Mouse (Mus musculus) forebrain, embryonic 15.5 days (tissue): Measurements from ENCODE around the gene Pklr. TPM values are rescaled to one million over a fixed set of nuclear protein-coding genes. Genes with fewer than 3 reads are reported as not detected.

Experiments used
- ATAC-seq: fragments of 200-750 bp; cut with Nextera tagmentation; replicated peaks from 2 replicates; pipeline ENCODE4 v1.8.0; 2017; ENCODE audit warnings: mild to moderate bottlenecking, moderate TSS enrichment, moderate library complexity
- H3K27ac ChIP-seq: fragments of 300-500 bp; sonication (generic); replicated peaks from 2 replicates; pipeline ENCODE4 v1.5.1; 2015; ENCODE audit warnings: mild to moderate bottlenecking, inconsistent platforms
- H3K27me3 ChIP-seq: fragments of 300-500 bp; sonication (generic); 2 replicates; pipeline ENCODE4 v1.6.1; 2015; ENCODE audit warnings: inconsistent platforms
- H3K36me3 ChIP-seq: fragments of 300-500 bp; sonication (generic); 2 replicates; pipeline ENCODE4 v1.6.1; 2015; ENCODE audit warnings: mild to moderate bottlenecking, inconsistent platforms
- H3K4me1 ChIP-seq: fragments of 300-500 bp; sonication (generic); 2 replicates; pipeline ENCODE4 v1.6.1; 2015; ENCODE audit warnings: inconsistent platforms
- H3K4me2 ChIP-seq: fragments of 300-500 bp; sonication (generic); replicated peaks from 2 replicates; pipeline ENCODE4 v1.6.1; 2015; ENCODE audit warnings: mild to moderate bottlenecking, inconsistent platforms
- H3K4me3 ChIP-seq: fragments of 300-500 bp; sonication (generic); 2 replicates; pipeline ENCODE4 v1.5.1; 2015; ENCODE audit warnings: mild to moderate bottlenecking, inconsistent platforms
- H3K9ac ChIP-seq: fragments of 300-500 bp; sonication (generic); replicated peaks from 2 replicates; pipeline ENCODE4 v1.6.1; 2015; ENCODE audit warnings: mild to moderate bottlenecking, inconsistent platforms
- H3K9me3 ChIP-seq: fragments of 300-500 bp; sonication (generic); 2 replicates; pipeline ENCODE4 v1.6.1; 2016; ENCODE audit warnings: inconsistent platforms
- WGBS: fragments of 180-500 bp; shearing (Covaris S2); methylation state at CpG from one replicate; pipeline ENCODE4 v1.1.7; 2015; ENCODE audit warnings: mixed read lengths; 5-methylcytosine and 5-hydroxymethylcytosine counted together
- polyA plus RNA-seq: library from polyadenylated mRNA; unstranded; fragments of >200 nt; fragmentation: Nextera tagmentation; extraction: Ambion mirVana; gene quantifications from 2 replicates; pipeline ENCODE4 v1.2.1, GENCODE M21; 2015

The Pklr gene
- polyA plus RNA-seq, 1 experiment from 2014 or later: 0.10 TPM

GRCm38 (mm10) chr3:89129908-89130307 is 6.0 kb upstream of the Pklr start:
- no peak overlapping the region for H3K27ac ChIP-seq
- H3K9me3 ChIP-seq: no peaks in the 10 kb centered on the region
- no peak overlapping the region for H3K4me2 ChIP-seq
- H3K27me3 ChIP-seq: no peaks in the 10 kb centered on the region
- no peak for ATAC-seq
- H3K4me1 ChIP-seq: peaks cover 6% of the 10 kb centered on the region; the same call in 1 of the 2 replicates
- WGBS: 88% methylated on average over 3 of the region's 3 CpGs
- no peaks in the 10 kb centered on the region for H3K36me3 ChIP-seq
- H3K9ac ChIP-seq: no peak overlapping the region
- no peak overlapping the region for H3K4me3 ChIP-seq

DNA sequence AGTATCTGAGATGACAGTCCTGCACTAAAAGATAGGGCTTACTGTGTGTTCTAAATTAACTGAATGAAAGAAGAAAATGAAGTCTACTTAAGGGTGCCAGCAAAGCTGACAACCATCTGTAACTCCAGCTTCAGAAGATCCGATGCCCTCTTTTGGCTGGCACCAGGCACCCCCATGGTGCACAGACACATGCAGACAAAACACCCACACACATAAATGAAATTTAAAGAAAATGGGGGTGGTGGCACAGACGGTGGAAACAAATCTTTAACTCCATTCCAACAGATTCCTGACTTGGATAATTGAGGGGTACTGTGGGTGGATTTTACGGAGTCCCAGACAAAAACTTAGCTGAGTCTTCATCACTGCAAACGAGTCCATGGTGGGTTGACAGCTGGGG is 4.1 kb upstream of the Pklr start:
- Histone ChIP-seq H3K36me3 (no peaks in the 10 kb centered on the region), H3K9ac (no peak overlapping the region), H3K4me1 (peaks cover 6% of the 10 kb centered on the region; the same call in 1 of the 2 replicates), H3K9me3 (no peaks in the 10 kb centered on the region), H3K27ac (no peak overlapping the region), H3K4me3 (no peak overlapping the region), H3K4me2 (peak overlapping the region; percentile 55), H3K27me3 (no peaks in the 10 kb centered on the region)
- 24% methylated on average over 4 of the region's 4 CpGs for WGBS
- ATAC-seq: no peak; the same call in 1 of the 2 replicates

DNA sequence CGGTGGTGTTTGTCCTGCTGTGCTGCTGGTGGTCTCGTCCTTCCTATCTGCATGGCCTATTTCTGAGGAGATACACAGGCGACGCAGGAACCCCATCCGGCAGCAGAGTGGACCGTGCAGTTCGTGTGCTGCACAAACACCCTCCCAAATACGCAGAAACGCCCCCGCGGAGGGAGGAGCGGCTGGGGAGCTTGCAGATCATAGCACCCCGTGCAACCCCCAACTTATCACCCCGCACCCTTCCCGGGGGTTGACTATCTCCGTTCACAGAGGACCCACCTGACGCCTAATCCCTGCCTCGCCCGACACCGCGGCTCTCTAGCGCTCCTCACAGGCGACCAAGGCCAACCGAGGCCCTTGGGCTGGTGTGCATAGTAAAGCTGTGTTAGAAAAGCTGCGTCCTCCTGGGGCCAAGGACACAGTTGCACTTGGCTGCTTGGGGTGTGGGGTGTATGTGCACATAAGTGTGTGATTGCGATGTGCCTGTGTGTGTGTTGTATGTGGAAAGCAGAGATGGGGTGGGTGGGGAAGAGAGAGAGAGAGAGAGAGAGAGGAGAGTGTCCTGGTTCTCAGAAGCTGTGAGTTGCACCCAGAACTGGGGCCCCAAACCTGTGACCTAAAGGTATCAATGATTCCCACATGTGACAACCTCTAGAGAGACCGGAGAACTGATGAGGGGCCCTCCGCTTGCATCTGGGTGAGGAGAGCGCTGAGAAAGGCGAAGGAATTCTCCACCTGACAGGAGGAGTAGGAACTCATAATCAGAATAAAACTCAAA is 3.5 kb upstream of the Pklr start:
- Histone ChIP-seq H3K36me3 (no peaks in the 10 kb centered on the region), H3K4me3 (peak overlapping the region; percentile 32), H3K27me3 (no peaks in the 10 kb centered on the region), H3K27ac (no peak overlapping the region), H3K4me1 (peaks cover 6% of the 10 kb centered on the region; the same call in 1 of the 2 replicates), H3K9me3 (no peaks in the 10 kb centered on the region), H3K4me2 (peak overlapping the region; percentile 55), H3K9ac (peak overlapping the region; percentile 33)
- peak; percentile 60; the same call in 1 of the 2 replicates for ATAC-seq
- WGBS: 18% methylated on average over 29 of the region's 30 CpGs

GRCm38 (mm10) chr3:89133063-89133450 is 2.9 kb upstream of the Pklr start:
- Histone ChIP-seq H3K4me1 (peaks cover 6% of the 10 kb centered on the region; the same call in 1 of the 2 replicates), H3K27ac (no peak overlapping the region), H3K4me2 (no peak overlapping the region), H3K9ac (no peak overlapping the region), H3K27me3 (no peaks in the 10 kb centered on the region), H3K9me3 (no peaks in the 10 kb centered on the region), H3K36me3 (no peaks in the 10 kb centered on the region), H3K4me3 (no peak overlapping the region)
- ATAC-seq: no peak
- WGBS: 81% methylated on average over 7 of the region's 7 CpGs

GRCm38 (mm10) chr3:89133752-89134151 is 2.2 kb upstream of the Pklr start:
- H3K9ac ChIP-seq: no peak overlapping the region
- no peak overlapping the region for H3K27ac ChIP-seq
- no peaks in the 10 kb centered on the region for H3K9me3 ChIP-seq
- no peak overlapping the region for H3K4me3 ChIP-seq
- no peaks in the 10 kb centered on the region for H3K27me3 ChIP-seq
- no peak overlapping the region for H3K4me2 ChIP-seq
- peaks cover 6% of the 10 kb centered on the region; the same call in 1 of the 2 replicates for H3K4me1 ChIP-seq
- WGBS: 95% methylated on average over 1 of the region's 1 CpGs
- no peaks in the 10 kb centered on the region for H3K36me3 ChIP-seq
- no peak for ATAC-seq

GRCm38 (mm10) chr3:89136365-89136764 is 423 bp downstream of the Pklr start:
- Histone ChIP-seq H3K4me3 (no peak overlapping the region), H3K4me2 (no peak overlapping the region), H3K4me1 (peaks cover 6% of the 10 kb centered on the region; the same call in 1 of the 2 replicates), H3K9me3 (no peaks in the 10 kb centered on the region), H3K27ac (no peak overlapping the region), H3K27me3 (no peaks in the 10 kb centered on the region), H3K36me3 (no peaks in the 10 kb centered on the region), H3K9ac (no peak overlapping the region)
- ATAC-seq: no peak
- 42% methylated on average over 9 of the region's 9 CpGs for WGBS

DNA sequence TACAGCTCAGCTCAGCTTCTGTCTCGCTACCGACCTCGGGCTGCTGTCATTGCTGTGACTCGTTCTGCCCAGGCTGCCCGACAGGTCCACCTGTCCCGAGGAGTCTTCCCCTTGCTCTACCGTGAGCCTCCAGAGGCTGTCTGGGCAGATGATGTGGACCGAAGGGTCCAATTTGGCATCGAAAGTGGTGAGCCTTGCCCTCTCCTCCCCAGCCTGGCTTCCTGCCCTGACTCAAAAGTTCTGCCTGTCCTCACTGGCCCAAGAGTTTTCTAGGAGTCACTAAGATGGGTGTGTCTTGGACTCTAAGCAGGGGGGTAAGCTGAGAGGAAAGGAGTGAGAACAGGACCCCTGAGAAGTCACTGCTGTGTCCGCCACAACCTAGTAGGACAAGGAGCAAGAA is 8.9 kb downstream of the Pklr start:
- Histone ChIP-seq H3K4me2 (no peak overlapping the region), H3K4me1 (no peaks in the 10 kb centered on the region), H3K36me3 (no peaks in the 10 kb centered on the region), H3K4me3 (no peak overlapping the region), H3K27ac (no peak overlapping the region), H3K27me3 (no peaks in the 10 kb centered on the region), H3K9me3 (no peaks in the 10 kb centered on the region), H3K9ac (no peak overlapping the region)
- 84% methylated on average over 10 of the region's 10 CpGs for WGBS
- ATAC-seq: no peak

GRCm38 (mm10) chr3:89145566-89145965 is 9.6 kb downstream of the Pklr start:
- no peaks in the 10 kb centered on the region for H3K27me3 ChIP-seq
- no peak for ATAC-seq
- no peak overlapping the region for H3K4me3 ChIP-seq
- no peaks in the 10 kb centered on the region for H3K9me3 ChIP-seq
- H3K36me3 ChIP-seq: no peaks in the 10 kb centered on the region
- 23% methylated on average over 8 of the region's 8 CpGs for WGBS
- no peak overlapping the region for H3K27ac ChIP-seq
- H3K4me1 ChIP-seq: no peaks in the 10 kb centered on the region
- H3K9ac ChIP-seq: no peak overlapping the region
- no peak overlapping the region for H3K4me2 ChIP-seq

GRCm38 (mm10) chr3:89147101-89147978 is 11.4 kb downstream of the Pklr start:
- H3K4me3 ChIP-seq: no peak overlapping the region
- no peaks in the 10 kb centered on the region for H3K27me3 ChIP-seq
- H3K9ac ChIP-seq: no peak overlapping the region
- no peaks in the 10 kb centered on the region for H3K9me3 ChIP-seq
- ATAC-seq: no peak
- H3K4me1 ChIP-seq: no peaks in the 10 kb centered on the region
- peaks cover 4% of the 10 kb centered on the region; the same call in 1 of the 2 replicates for H3K36me3 ChIP-seq
- no peak overlapping the region for H3K4me2 ChIP-seq
- 29% methylated on average over 26 of the region's 26 CpGs for WGBS
- H3K27ac ChIP-seq: no peak overlapping the region

GRCm38 (mm10) chr3:89147979-89148311 is 12.0 kb downstream of the Pklr start:
- Histone ChIP-seq H3K27ac (no peak overlapping the region), H3K9me3 (no peaks in the 10 kb centered on the region), H3K4me3 (no peak overlapping the region), H3K4me1 (no peaks in the 10 kb centered on the region), H3K27me3 (no peaks in the 10 kb centered on the region), H3K9ac (no peak overlapping the region), H3K4me2 (no peak overlapping the region), H3K36me3 (peaks cover 8% of the 10 kb centered on the region; the same call in 1 of the 2 replicates)
- no peak for ATAC-seq
- WGBS: 18% methylated on average over 15 of the region's 15 CpGs

- Histone ChIP-seq H3K9me3 (no peaks in the 10 kb centered on the region), H3K36me3 (peaks cover 8% of the 10 kb centered on the region; the same call in 1 of the 2 replicates), H3K4me3 (no peak overlapping the region), H3K9ac (no peak overlapping the region), H3K27ac (no peak overlapping the region), H3K27me3 (no peaks in the 10 kb centered on the region), H3K4me1 (no peaks in the 10 kb centered on the region), H3K4me2 (no peak overlapping the region)
- ATAC-seq: no peak
- 74% methylated on average over 14 of the region's 14 CpGs for WGBS
Observed at GRCm38 (mm10) chr3:89148567-89148966, 12.6 kb downstream of the Pklr start.
